Mouse (Mus musculus) hindbrain, embryonic 11.5 days (tissue): Measurements from ENCODE around the gene Adcy2. TPM values are rescaled to one million over a fixed set of nuclear protein-coding genes. Genes with fewer than 3 reads are reported as not detected.

Experiments used
- ATAC-seq: fragments of 200-750 bp; cut with Nextera tagmentation; 2 replicates; pipeline ENCODE4 v1.8.0; 2017; ENCODE audit warnings: mild to moderate bottlenecking, moderate TSS enrichment, moderate library complexity; ENCODE audit not compliant: low FRiP score
- DNase-seq: peaks from one replicate; pipeline ENCODE4 v3.0.0-alpha.2; 2015; ENCODE audit warnings: low spot score
- H3K27ac ChIP-seq: fragments of 300-500 bp; sonication (generic); 2 replicates; pipeline ENCODE4 v1.5.1; 2014; ENCODE audit warnings: mild to moderate bottlenecking, low read depth, low read length
- H3K27me3 ChIP-seq: fragments of 300-500 bp; sonication (generic); 2 replicates; pipeline ENCODE4 v1.6.1; 2014; ENCODE audit warnings: mild to moderate bottlenecking, low read length, moderate library complexity, mixed read lengths; ENCODE audit not compliant: control insufficient read depth, insufficient read depth
- H3K36me3 ChIP-seq: fragments of 300-500 bp; sonication (generic); 2 replicates; pipeline ENCODE4 v1.6.1; 2014; ENCODE audit warnings: mild to moderate bottlenecking, low read length, moderate library complexity, mixed read lengths; ENCODE audit not compliant: control insufficient read depth, insufficient read depth
- H3K4me1 ChIP-seq: fragments of 300-500 bp; sonication (generic); replicated peaks from 2 replicates; pipeline ENCODE4 v1.6.1; 2014; ENCODE audit warnings: low read length, mixed read lengths; ENCODE audit not compliant: control insufficient read depth, insufficient read depth
- H3K4me2 ChIP-seq: fragments of 300-500 bp; sonication (generic); replicated peaks from 2 replicates; pipeline ENCODE4 v1.6.1; 2014; ENCODE audit warnings: mild to moderate bottlenecking, low read depth, low read length
- H3K4me3 ChIP-seq: fragments of 300-500 bp; sonication (generic); 2 replicates; pipeline ENCODE4 v1.5.1; 2014; ENCODE audit warnings: low read depth, low read length
- H3K9ac ChIP-seq: fragments of 300-500 bp; sonication (generic); 2 replicates; pipeline ENCODE4 v1.6.1; 2014; ENCODE audit warnings: low read depth, low read length
- H3K9me3 ChIP-seq: fragments of 300-500 bp; sonication (generic); 2 replicates; pipeline ENCODE4 v1.6.1; 2016; ENCODE audit warnings: low read length; ENCODE audit not compliant: control insufficient read depth
- WGBS: fragments of 180-500 bp; shearing (Covaris S2); extraction: QIAGEN DNeasy Blood & Tissue Kit; methylation state at CpG from one replicate; pipeline ENCODE4 v1.1.7; 2014; 5-methylcytosine and 5-hydroxymethylcytosine counted together
- polyA plus RNA-seq: library from polyadenylated mRNA; unstranded; fragments of >200 nt; fragmentation: Nextera tagmentation; extraction: Ambion mirVana; gene quantifications from 2 replicates; pipeline ENCODE4 v1.2.1, GENCODE M21; 2014

Gene Adcy2
- polyA plus RNA-seq, 1 experiment from 2014 or later = 3.3 TPM

GRCm38 (mm10) chr13:68783096-68783495 is 216.2 kb downstream of the Adcy2 start:
- H3K9me3 ChIP-seq = no peaks in the 10 kb centered on the region
- H3K4me3 ChIP-seq = no peak overlapping the region
- no peak overlapping the region for H3K27ac ChIP-seq
- DNase-seq (no peak), ATAC-seq (no peak)
- no peaks in the 10 kb centered on the region for H3K27me3 ChIP-seq
- H3K4me2 ChIP-seq = no peak overlapping the region
- 59% methylated on average over 1 of the region's 1 CpGs for WGBS
- no peak overlapping the region for H3K9ac ChIP-seq
- H3K36me3 ChIP-seq = no peaks in the 10 kb centered on the region
- no peaks in the 10 kb centered on the region for H3K4me1 ChIP-seq

- Histone ChIP-seq H3K4me1 (no peaks in the 10 kb centered on the region), H3K27ac (no peak overlapping the region), H3K27me3 (no peaks in the 10 kb centered on the region), H3K4me2 (no peak overlapping the region), H3K4me3 (no peak overlapping the region), H3K36me3 (no peaks in the 10 kb centered on the region), H3K9ac (no peak overlapping the region), H3K9me3 (no peaks in the 10 kb centered on the region)
- 89% methylated on average over 6 of the region's 6 CpGs for WGBS
- no peak for ATAC-seq
- DNase-seq = no peak
These were observed 221.2 kb downstream of the Adcy2 start for GRCm38 (mm10) chr13:68778011-68778672.

GRCm38 (mm10) chr13:68773599-68774211 is 225.6 kb downstream of the Adcy2 start:
- no peak for ATAC-seq
- WGBS = 56% methylated on average over 2 of the region's 2 CpGs
- no peak overlapping the region for H3K9ac ChIP-seq

GRCm38 (mm10) chr13:68768588-68768987 is 230.8 kb downstream of the Adcy2 start:
- Histone ChIP-seq H3K9me3 (no peaks in the 10 kb centered on the region), H3K4me2 (no peak overlapping the region), H3K4me3 (no peak overlapping the region), H3K36me3 (no peaks in the 10 kb centered on the region), H3K27ac (no peak overlapping the region), H3K27me3 (no peaks in the 10 kb centered on the region), H3K4me1 (no peaks in the 10 kb centered on the region), H3K9ac (no peak overlapping the region)
- WGBS = 90% methylated on average over 3 of the region's 3 CpGs
- ATAC-seq = no peak
- DNase-seq = no peak

More at GRCm38 (mm10) chr13:68773599-68774211, 225.6 kb downstream of the Adcy2 start:
- Histone ChIP-seq H3K27me3 (no peaks in the 10 kb centered on the region), H3K27ac (no peak overlapping the region), H3K4me3 (no peak overlapping the region), H3K4me1 (no peaks in the 10 kb centered on the region), H3K9me3 (no peaks in the 10 kb centered on the region), H3K4me2 (no peak overlapping the region), H3K36me3 (no peaks in the 10 kb centered on the region)
- no peak for DNase-seq

- Histone ChIP-seq H3K27me3 (no peaks in the 10 kb centered on the region), H3K36me3 (no peaks in the 10 kb centered on the region), H3K9me3 (no peaks in the 10 kb centered on the region), H3K4me3 (no peak overlapping the region), H3K27ac (no peak overlapping the region), H3K4me1 (no peaks in the 10 kb centered on the region), H3K4me2 (no peak overlapping the region), H3K9ac (no peak overlapping the region)
- DNase-seq = no peak
- 84% methylated on average over 8 of the region's 8 CpGs for WGBS
- no peak for ATAC-seq
These were observed 233.3 kb downstream of the Adcy2 start for GRCm38 (mm10) chr13:68765896-68766578.

- 78% methylated on average over 3 of the region's 3 CpGs for WGBS
- H3K9ac ChIP-seq = no peak overlapping the region
- no peak for ATAC-seq
These were observed 234.7 kb downstream of the Adcy2 start for GRCm38 (mm10) chr13:68764614-68765013.

GRCm38 (mm10) chr13:68749801-68750200 is 249.5 kb downstream of the Adcy2 start:
- Histone ChIP-seq H3K4me2 (no peak overlapping the region), H3K27me3 (no peaks in the 10 kb centered on the region), H3K27ac (no peak overlapping the region), H3K4me1 (no peaks in the 10 kb centered on the region), H3K9ac (no peak overlapping the region), H3K4me3 (no peak overlapping the region), H3K9me3 (no peaks in the 10 kb centered on the region), H3K36me3 (no peaks in the 10 kb centered on the region)
- ATAC-seq = no peak
- 64% methylated on average over 9 of the region's 9 CpGs for WGBS
- DNase-seq = no peak

More at GRCm38 (mm10) chr13:68764614-68765013, 234.7 kb downstream of the Adcy2 start:
- no peaks in the 10 kb centered on the region for H3K9me3 ChIP-seq
- no peaks in the 10 kb centered on the region for H3K27me3 ChIP-seq
- no peak overlapping the region for H3K4me3 ChIP-seq
- H3K27ac ChIP-seq = no peak overlapping the region
- H3K36me3 ChIP-seq = no peaks in the 10 kb centered on the region
- no peak for DNase-seq
- H3K4me2 ChIP-seq = no peak overlapping the region
- H3K4me1 ChIP-seq = no peaks in the 10 kb centered on the region

- Histone ChIP-seq H3K4me3 (no peak overlapping the region), H3K27me3 (no peaks in the 10 kb centered on the region), H3K4me2 (no peak overlapping the region), H3K27ac (no peak overlapping the region), H3K36me3 (no peaks in the 10 kb centered on the region), H3K4me1 (no peaks in the 10 kb centered on the region), H3K9me3 (no peaks in the 10 kb centered on the region), H3K9ac (no peak overlapping the region)
- no peak for DNase-seq
- WGBS = 89% methylated on average over 2 of the region's 2 CpGs
- no peak for ATAC-seq
These were observed 250.0 kb downstream of the Adcy2 start for GRCm38 (mm10) chr13:68749370-68749769.
